Mouse (Mus musculus) ES-Bruce4 (cell line): ENCODE measurements at regions not wholly inside any gene's neighbourhood (a gene's known extent, or its start where the extent isn't known, plus 50 kb on each side); places are given as distances from the start of the nearest gene placed in this dataset.

Experiments used
- H3K27ac ChIP-seq: 2 replicates; pipeline ENCODE4 v1.5.1; 2012; ENCODE audit warnings: low read length, inconsistent platforms; ENCODE audit not compliant: insufficient read depth
- H3K27me3 ChIP-seq: 2 replicates; pipeline ENCODE4 v1.6.1; 2012; ENCODE audit warnings: mild to moderate bottlenecking, low read length, inconsistent platforms; ENCODE audit not compliant: control insufficient read depth, poor library complexity, insufficient read depth, severe bottlenecking
- H3K36me3 ChIP-seq: 2 replicates; pipeline ENCODE4 v1.6.1; 2012; ENCODE audit warnings: inconsistent platforms, mild to moderate bottlenecking, low read length, moderate library complexity; ENCODE audit not compliant: control insufficient read depth, poor library complexity, insufficient read depth, severe bottlenecking
- H3K4me1 ChIP-seq: one replicate; pipeline ENCODE4 v1.8.1; 2011; ENCODE audit warnings: low read length; ENCODE audit not compliant: control insufficient read depth, insufficient read depth
- H3K4me3 ChIP-seq: 2 replicates; pipeline ENCODE4 v1.5.1; 2011; ENCODE audit warnings: low read depth, mild to moderate bottlenecking, low read length
- H3K9ac ChIP-seq: 2 replicates; pipeline ENCODE4 v1.6.1; 2012; ENCODE audit warnings: low read depth, mild to moderate bottlenecking, inconsistent platforms; ENCODE audit not compliant: poor library complexity, severe bottlenecking
- H3K9me3 ChIP-seq: replicated peaks from 2 replicates; pipeline ENCODE4 v1.6.1; 2012; ENCODE audit warnings: mild to moderate bottlenecking, low read length, inconsistent platforms; ENCODE audit not compliant: control insufficient read depth, poor library complexity, insufficient read depth, severe bottlenecking
- CTCF ChIP-seq: IDR thresholded peaks from one replicate; pipeline ENCODE4 v1.8.1; 2011; ENCODE audit warnings: low read depth, low read length
- EP300 ChIP-seq: IDR thresholded peaks from 2 replicates; pipeline ENCODE4 v1.6.1; 2011; ENCODE audit warnings: low read depth, low read length; ENCODE audit not compliant: insufficient read depth
- POLR2A ChIP-seq: IDR thresholded peaks from one replicate; pipeline ENCODE4 v1.8.1; 2011; ENCODE audit warnings: low read length; ENCODE audit not compliant: insufficient read depth

GRCm38 (mm10) chr10:43741361-43742084 lies 160.0 kb downstream of the Qrsl1 start:
- Histone ChIP-seq H3K27me3 (no peaks in the 10 kb centered on the region), H3K4me3 (no peak overlapping the region), H3K36me3 (no peaks in the 10 kb centered on the region), H3K9ac (no peak overlapping the region), H3K4me1 (peaks cover 7% of the 10 kb centered on the region), H3K9me3 (no peaks in the 10 kb centered on the region), H3K27ac (no peak overlapping the region)
- TF ChIP-seq EP300 (no peak), CTCF (no peak), POLR2A (no peak)

- H3K4me1 ChIP-seq: peaks cover 7% of the 10 kb centered on the region
- H3K9ac ChIP-seq: no peak overlapping the region
- TF ChIP-seq POLR2A (no peak), CTCF (no peak), EP300 (peak; percentile 92)
- H3K36me3 ChIP-seq: no peaks in the 10 kb centered on the region
- no peak overlapping the region for H3K27ac ChIP-seq
- no peaks in the 10 kb centered on the region for H3K9me3 ChIP-seq
- H3K27me3 ChIP-seq: no peaks in the 10 kb centered on the region
- H3K4me3 ChIP-seq: no peak overlapping the region
Measured at GRCm38 (mm10) chr10:43742085-43743054, 159.2 kb downstream of the Qrsl1 start.

- Histone ChIP-seq H3K9ac (no peak overlapping the region), H3K27me3 (no peaks in the 10 kb centered on the region), H3K27ac (no peak overlapping the region), H3K4me1 (peaks cover 7% of the 10 kb centered on the region), H3K9me3 (no peaks in the 10 kb centered on the region), H3K4me3 (no peak overlapping the region), H3K36me3 (no peaks in the 10 kb centered on the region)
- TF ChIP-seq POLR2A (no peak), EP300 (no peak), CTCF (no peak)
Measured at GRCm38 (mm10) chr10:43743188-43744120, 158.1 kb downstream of the Qrsl1 start.

- Histone ChIP-seq H3K27me3 (no peaks in the 10 kb centered on the region), H3K4me1 (peaks cover 7% of the 10 kb centered on the region), H3K27ac (no peak overlapping the region), H3K4me3 (no peak overlapping the region), H3K9ac (no peak overlapping the region), H3K36me3 (no peaks in the 10 kb centered on the region), H3K9me3 (no peaks in the 10 kb centered on the region)
- TF ChIP-seq POLR2A: no peak
- TF ChIP-seq CTCF: no peak
- no peak for TF ChIP-seq EP300
Measured at GRCm38 (mm10) chr10:43745931-43746630, 155.5 kb downstream of the Qrsl1 start.

GRCm38 (mm10) chr10:43746631-43747001 lies 154.9 kb downstream of the Qrsl1 start:
- Histone ChIP-seq H3K36me3 (no peaks in the 10 kb centered on the region), H3K4me1 (peaks cover 4% of the 10 kb centered on the region), H3K9ac (no peak overlapping the region), H3K27me3 (no peaks in the 10 kb centered on the region), H3K9me3 (no peaks in the 10 kb centered on the region), H3K27ac (no peak overlapping the region), H3K4me3 (no peak overlapping the region)
- TF ChIP-seq CTCF (no peak), EP300 (no peak), POLR2A (no peak)
